Mouse (Mus musculus): ENCODE measurements around the gene Zfp618. TPM values are rescaled to one million over a fixed set of nuclear protein-coding genes. Genes with fewer than 3 reads are reported as not detected.

Gene Zfp618
- polyA plus RNA-seq, 1 experiment from 2014 or later = 32.5 TPM

DNA sequence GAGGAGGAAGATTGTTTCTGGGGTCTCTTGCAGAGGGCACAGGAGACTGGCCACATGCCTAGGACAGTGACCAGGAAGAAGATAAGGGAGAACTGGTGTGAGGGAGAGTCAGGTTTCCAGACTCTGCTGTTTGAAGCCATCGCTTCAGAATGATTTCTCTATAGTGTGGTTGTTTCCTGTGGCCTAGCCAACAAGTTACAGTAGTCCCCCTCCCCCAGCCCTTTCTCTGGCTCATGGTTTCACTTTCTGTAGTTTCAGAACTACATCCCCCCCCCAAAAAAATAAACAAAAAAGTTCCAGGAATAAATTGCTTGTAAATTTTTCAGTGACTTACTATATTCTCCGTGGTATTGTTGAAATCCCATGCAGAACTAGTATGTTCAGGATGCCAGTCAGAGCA is 107.8 kb downstream of the Zfp618 start:
- H3K9me3 ChIP-seq = no peaks in the 10 kb centered on the region
- H3K27ac ChIP-seq = no peak overlapping the region
- WGBS = 77% methylated on average over 2 of the region's 2 CpGs
- no peaks in the 10 kb centered on the region for H3K27me3 ChIP-seq
- no peak overlapping the region for H3K4me2 ChIP-seq
- H3K36me3 ChIP-seq = peaks cover 7% of the 10 kb centered on the region; the same call in 1 of the 2 replicates
- H3K9ac ChIP-seq = no peak overlapping the region
- no peak for ATAC-seq (ENCODE audit: insufficient number of reproducible peaks, low FRiP score, low TSS enrichment, low read depth)
- H3K4me1 ChIP-seq = peaks cover 10% of the 10 kb centered on the region; the same call in 1 of the 2 replicates
- H3K4me3 ChIP-seq = no peak overlapping the region

GRCm38 (mm10) chr4:63079159-63079558 is 113.8 kb downstream of the Zfp618 start:
- Histone ChIP-seq H3K4me3 (no peak overlapping the region), H3K27ac (peak overlapping the region; percentile 22; the same call in 1 of the 2 replicates), H3K4me1 (peaks cover 19% of the 10 kb centered on the region), H3K4me2 (no peak overlapping the region), H3K27me3 (no peaks in the 10 kb centered on the region), H3K36me3 (peaks cover 54% of the 10 kb centered on the region), H3K9me3 (no peaks in the 10 kb centered on the region), H3K9ac (no peak overlapping the region)
- ATAC-seq (ENCODE audit: insufficient number of reproducible peaks, low FRiP score, low TSS enrichment, low read depth) = no peak
- 58% methylated on average over 7 of the region's 7 CpGs for WGBS

DNA sequence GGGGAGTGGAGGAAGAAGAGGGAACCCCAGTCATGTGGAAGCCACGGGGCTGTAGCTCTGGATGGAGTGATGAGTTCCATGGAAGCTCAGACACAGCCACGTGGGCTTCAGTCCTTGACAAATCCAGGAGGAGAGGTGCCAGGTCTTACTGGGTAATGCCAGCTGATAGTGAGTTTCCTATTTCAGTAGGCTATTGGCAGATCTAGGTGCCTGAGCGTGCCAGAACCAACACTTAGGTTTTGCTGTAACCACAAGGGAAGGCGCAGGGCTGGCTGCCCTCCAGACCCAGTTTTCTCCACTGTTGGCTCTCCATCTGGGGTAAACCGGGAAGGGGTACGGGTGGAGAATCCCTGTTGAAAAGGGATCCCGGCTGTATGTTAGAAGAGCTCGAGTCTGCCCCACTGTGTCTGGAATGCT is 119.1 kb downstream of the Zfp618 start:
- peaks cover 71% of the 10 kb centered on the region for H3K36me3 ChIP-seq
- WGBS = 51% methylated on average over 8 of the region's 8 CpGs
- peak; percentile 27; the same call in 1 of the 2 replicates for ATAC-seq (ENCODE audit: insufficient number of reproducible peaks, low FRiP score, low TSS enrichment, low read depth)

GRCm38 (mm10) chr4:63089484-63089883 is 124.1 kb downstream of the Zfp618 start:
- Histone ChIP-seq H3K27ac (no peak overlapping the region), H3K9me3 (no peaks in the 10 kb centered on the region), H3K4me1 (peaks cover 6% of the 10 kb centered on the region), H3K4me3 (no peak overlapping the region), H3K36me3 (peaks cover 52% of the 10 kb centered on the region), H3K27me3 (no peaks in the 10 kb centered on the region), H3K9ac (no peak overlapping the region), H3K4me2 (no peak overlapping the region)
- 81% methylated on average over 1 of the region's 1 CpGs for WGBS
- no peak for ATAC-seq (ENCODE audit: insufficient number of reproducible peaks, low FRiP score, low TSS enrichment, low read depth)

More for the DNA sequence above, 119.1 kb downstream of the Zfp618 start:
- H3K27ac ChIP-seq = no peak overlapping the region
- no peak overlapping the region for H3K4me3 ChIP-seq
- no peak overlapping the region for H3K4me2 ChIP-seq
- no peaks in the 10 kb centered on the region for H3K9me3 ChIP-seq
- H3K4me1 ChIP-seq = 0 out of 2 replicates have a peak, but pooled peaks cover 5% of the 10 kb centered on the region
- H3K27me3 ChIP-seq = no peaks in the 10 kb centered on the region
- no peak overlapping the region for H3K9ac ChIP-seq

- Histone ChIP-seq H3K27ac (no peak overlapping the region), H3K9me3 (no peaks in the 10 kb centered on the region), H3K27me3 (no peaks in the 10 kb centered on the region), H3K36me3 (peaks cover 64% of the 10 kb centered on the region), H3K4me2 (no peak overlapping the region), H3K4me3 (no peak overlapping the region), H3K4me1 (peaks cover 6% of the 10 kb centered on the region), H3K9ac (no peak overlapping the region)
- 59% methylated on average over 5 of the region's 5 CpGs for WGBS
- ATAC-seq (ENCODE audit: insufficient number of reproducible peaks, low FRiP score, low TSS enrichment, low read depth) = no peak
Observed at GRCm38 (mm10) chr4:63091151-63091550, 125.8 kb downstream of the Zfp618 start.

DNA sequence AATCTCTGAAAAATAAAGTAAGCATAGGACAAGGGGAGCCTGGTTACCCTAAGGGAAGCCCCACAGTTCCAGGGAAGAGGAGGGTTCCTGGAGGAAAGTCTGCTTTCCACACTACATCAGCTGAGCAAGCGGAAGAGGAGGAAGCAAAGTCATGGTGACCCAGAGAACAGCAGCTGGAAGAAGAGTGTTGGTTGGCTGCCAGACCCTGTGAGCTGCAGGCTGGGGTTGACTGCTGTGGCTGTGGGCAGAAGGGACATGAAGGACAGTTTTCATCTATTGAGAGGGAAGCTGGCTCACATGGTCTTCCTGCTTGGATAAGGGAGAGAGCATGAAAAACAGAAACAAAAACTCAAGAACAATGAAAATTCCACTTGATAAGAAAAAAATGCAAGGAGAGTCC is 132.2 kb downstream of the Zfp618 start:
- Histone ChIP-seq H3K4me3 (no peak overlapping the region), H3K27ac (no peak overlapping the region), H3K4me2 (no peak overlapping the region), H3K36me3 (peaks cover 60% of the 10 kb centered on the region), H3K9ac (no peak overlapping the region), H3K4me1 (peaks cover 2% of the 10 kb centered on the region), H3K27me3 (no peaks in the 10 kb centered on the region), H3K9me3 (no peaks in the 10 kb centered on the region)
- 80% methylated on average over 1 of the region's 1 CpGs for WGBS
- ATAC-seq (ENCODE audit: insufficient number of reproducible peaks, low FRiP score, low TSS enrichment, low read depth) = no peak

DNA sequence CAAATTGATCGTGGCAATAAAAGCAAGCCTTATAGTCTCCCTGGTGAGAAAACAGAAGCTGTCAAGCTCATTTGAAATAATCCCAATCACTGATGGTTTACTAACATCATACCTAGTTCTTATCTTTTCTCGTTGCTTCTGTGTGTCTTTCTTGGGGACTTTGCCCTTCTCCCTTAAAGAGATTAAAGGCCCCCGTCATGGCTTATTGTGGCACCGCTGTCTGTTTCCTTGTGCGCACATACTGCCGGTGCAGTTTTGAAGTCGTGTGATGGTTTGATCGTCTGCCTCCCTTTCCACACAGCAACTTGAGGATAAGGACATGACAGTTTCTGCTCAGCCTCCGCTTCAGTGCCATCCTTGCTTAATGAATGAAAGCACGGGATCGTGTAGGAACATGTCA is 135.1 kb downstream of the Zfp618 start:
- H3K36me3 ChIP-seq = peaks cover 60% of the 10 kb centered on the region
- H3K9ac ChIP-seq = no peak overlapping the region
- H3K4me1 ChIP-seq = no peaks in the 10 kb centered on the region
- H3K4me3 ChIP-seq = no peak overlapping the region
- no peak overlapping the region for H3K4me2 ChIP-seq
- H3K27me3 ChIP-seq = no peaks in the 10 kb centered on the region
- no peak for ATAC-seq (ENCODE audit: insufficient number of reproducible peaks, low FRiP score, low TSS enrichment, low read depth)
- H3K9me3 ChIP-seq = no peaks in the 10 kb centered on the region
- 87% methylated on average over 11 of the region's 11 CpGs for WGBS
- H3K27ac ChIP-seq = no peak overlapping the region

GRCm38 (mm10) chr4:63102025-63102424 is 136.7 kb downstream of the Zfp618 start:
- no peak overlapping the region for H3K4me3 ChIP-seq
- 94% methylated on average over 4 of the region's 4 CpGs for WGBS
- H3K36me3 ChIP-seq = peaks cover 52% of the 10 kb centered on the region
- no peak overlapping the region for H3K9ac ChIP-seq
- no peaks in the 10 kb centered on the region for H3K4me1 ChIP-seq
- no peak overlapping the region for H3K4me2 ChIP-seq
- ATAC-seq (ENCODE audit: insufficient number of reproducible peaks, low FRiP score, low TSS enrichment, low read depth) = no peak
- no peaks in the 10 kb centered on the region for H3K27me3 ChIP-seq
- H3K9me3 ChIP-seq = no peaks in the 10 kb centered on the region
- H3K27ac ChIP-seq = no peak overlapping the region

DNA sequence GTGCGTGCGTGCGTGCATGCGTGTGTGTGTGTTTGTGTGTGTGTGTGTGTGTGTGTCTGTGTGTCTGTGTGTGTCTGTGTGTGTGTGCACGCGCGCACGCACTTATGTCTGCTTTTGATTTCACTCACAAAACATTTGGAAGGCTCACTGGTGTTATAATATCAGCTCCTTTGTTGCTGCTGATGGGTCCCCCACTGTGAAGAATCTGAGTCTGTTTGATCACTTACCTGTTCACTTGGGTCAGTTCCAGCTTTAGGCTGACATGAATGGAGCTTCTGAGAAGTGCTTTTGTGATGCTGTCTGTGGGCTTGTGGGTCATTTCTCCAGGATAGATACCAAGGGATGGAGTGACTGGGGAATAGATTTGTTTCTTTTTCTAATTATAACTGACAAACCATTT is 140.3 kb downstream of the Zfp618 start:
- no peaks in the 10 kb centered on the region for H3K4me1 ChIP-seq
- no peak overlapping the region for H3K4me3 ChIP-seq
- H3K4me2 ChIP-seq = no peak overlapping the region
- H3K27me3 ChIP-seq = no peaks in the 10 kb centered on the region
- no peak overlapping the region for H3K9ac ChIP-seq
- no peaks in the 10 kb centered on the region for H3K9me3 ChIP-seq
- H3K27ac ChIP-seq = no peak overlapping the region
- H3K36me3 ChIP-seq = peaks cover 40% of the 10 kb centered on the region
- 91% methylated on average over 8 of the region's 8 CpGs for WGBS
- ATAC-seq (ENCODE audit: insufficient number of reproducible peaks, low FRiP score, low TSS enrichment, low read depth) = no peak

- no peak overlapping the region for H3K9ac ChIP-seq
- H3K27ac ChIP-seq = no peak overlapping the region
- no peak overlapping the region for H3K4me3 ChIP-seq
- H3K4me2 ChIP-seq = no peak overlapping the region
- H3K27me3 ChIP-seq = no peaks in the 10 kb centered on the region
- ATAC-seq (ENCODE audit: insufficient number of reproducible peaks, low FRiP score, low TSS enrichment, low read depth) = 0 out of 2 replicates have a peak, but pooled peaks have one; percentile 56
- H3K36me3 ChIP-seq = peaks cover 64% of the 10 kb centered on the region
- no peaks in the 10 kb centered on the region for H3K9me3 ChIP-seq
- peaks cover 3% of the 10 kb centered on the region; the same call in 1 of the 2 replicates for H3K4me1 ChIP-seq
- 85% methylated on average over 5 of the region's 5 CpGs for WGBS
Observed at GRCm38 (mm10) chr4:63118639-63119437, 153.5 kb downstream of the Zfp618 start.

GRCm38 (mm10) chr4:63124861-63125466 is 159.6 kb downstream of the Zfp618 start:
- Histone ChIP-seq H3K4me1 (no peaks in the 10 kb centered on the region), H3K9me3 (no peaks in the 10 kb centered on the region), H3K4me2 (no peak overlapping the region), H3K4me3 (no peak overlapping the region), H3K27ac (no peak overlapping the region), H3K36me3 (peaks cover 37% of the 10 kb centered on the region), H3K9ac (no peak overlapping the region), H3K27me3 (no peaks in the 10 kb centered on the region)
- 91% methylated on average over 8 of the region's 8 CpGs for WGBS
- ATAC-seq (ENCODE audit: insufficient number of reproducible peaks, low FRiP score, low TSS enrichment, low read depth) = no peak

- peaks cover 49% of the 10 kb centered on the region for H3K36me3 ChIP-seq
- 89% methylated on average over 5 of the region's 5 CpGs for WGBS
- ATAC-seq (ENCODE audit: insufficient number of reproducible peaks, low FRiP score, low TSS enrichment, low read depth) = no peak; the same call in 1 of the 2 replicates
Observed at GRCm38 (mm10) chr4:63129891-63130624, 164.7 kb downstream of the Zfp618 start.

More at GRCm38 (mm10) chr4:63129891-63130624, 164.7 kb downstream of the Zfp618 start:
- Histone ChIP-seq H3K27ac (no peak overlapping the region), H3K4me1 (no peaks in the 10 kb centered on the region), H3K9me3 (no peaks in the 10 kb centered on the region), H3K4me2 (no peak overlapping the region), H3K9ac (no peak overlapping the region), H3K27me3 (no peaks in the 10 kb centered on the region), H3K4me3 (no peak overlapping the region)

All from limb, embryonic 15.5 days (tissue).